Mouse (Mus musculus): ENCODE results near the gene Prok2. TPM values are rescaled to one million over a fixed set of nuclear protein-coding genes. Genes with fewer than 3 reads are reported as not detected.

The Prok2 gene
- polyA plus RNA-seq, 1 experiment from 2014 or later = 0.36 TPM

DNA sequence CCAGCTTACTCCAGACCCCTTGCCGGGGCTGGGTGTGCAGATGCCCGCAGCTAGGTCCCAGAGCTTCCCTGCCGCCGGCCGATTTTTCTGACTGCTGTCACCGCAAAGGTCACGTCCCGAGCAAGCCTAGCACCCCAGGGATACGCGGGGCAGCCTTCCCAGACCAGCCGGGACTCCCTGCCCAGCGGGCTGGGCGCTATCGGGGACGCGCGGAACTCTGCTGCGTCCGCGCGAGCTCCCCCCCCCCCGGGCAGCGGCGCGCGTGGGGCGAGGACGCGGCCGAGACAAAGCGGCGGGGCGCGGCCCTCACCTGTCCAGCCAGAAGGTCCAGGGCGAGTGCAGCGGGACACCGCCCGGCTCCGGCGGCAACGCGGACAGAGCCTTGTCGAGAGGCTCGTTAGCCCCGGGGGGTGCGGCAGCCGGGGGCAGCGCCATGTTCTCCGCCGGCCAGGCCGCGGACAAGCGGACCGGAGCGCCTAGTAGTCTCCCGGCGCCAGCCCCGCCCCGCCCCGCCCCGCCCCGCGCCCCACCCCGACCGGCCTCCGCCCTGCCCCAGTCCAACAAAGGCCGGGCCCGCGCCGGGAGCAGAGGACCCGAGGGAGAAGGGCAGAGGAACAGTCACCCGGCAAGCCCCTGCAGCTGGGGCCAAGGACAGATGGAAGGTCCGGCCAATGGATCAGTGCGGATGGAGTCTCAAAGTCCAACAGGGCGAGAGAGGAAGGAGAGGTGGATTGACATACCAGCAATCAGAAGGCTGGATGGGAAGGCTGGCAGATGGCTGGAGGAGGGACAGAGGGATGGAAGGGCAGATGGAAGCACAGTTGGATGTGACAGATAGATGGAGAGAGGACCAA is 59.6 kb downstream of the Prok2 start, which contains the start of the genes Eif4e3 and Gm20696:
Gene Eif4e3, minus strand, starts transcription at position 454 of the 854 bp plus-strand sequence.
Gene Gm20696, minus strand, starts transcription at position 480 of the 854 bp plus-strand sequence.
- Histone ChIP-seq H3K9me3 (no peaks in the 10 kb centered on the region), H3K4me2 (peak within 1 kb of the TSS; percentile 94), H3K9ac (peak within 1 kb of the TSS; percentile 68), H3K4me1 (replicated peaks) (peaks cover 64% of the 10 kb centered on the region), H3K36me3 (no peaks in the 10 kb centered on the region), H3K27ac (replicated peaks) (peak within 1 kb of the TSS; percentile 75), H3K27me3 (0 out of 2 replicates have a peak, but pooled peaks cover 4% of the 10 kb centered on the region), H3K4me3 (peak within 1 kb of the TSS; percentile 59)
- under 1% methylated on average over 63 of the region's 75 CpGs for WGBS
- ATAC-seq (ENCODE audit: low FRiP score, low read depth) = peak; percentile 55

DNA sequence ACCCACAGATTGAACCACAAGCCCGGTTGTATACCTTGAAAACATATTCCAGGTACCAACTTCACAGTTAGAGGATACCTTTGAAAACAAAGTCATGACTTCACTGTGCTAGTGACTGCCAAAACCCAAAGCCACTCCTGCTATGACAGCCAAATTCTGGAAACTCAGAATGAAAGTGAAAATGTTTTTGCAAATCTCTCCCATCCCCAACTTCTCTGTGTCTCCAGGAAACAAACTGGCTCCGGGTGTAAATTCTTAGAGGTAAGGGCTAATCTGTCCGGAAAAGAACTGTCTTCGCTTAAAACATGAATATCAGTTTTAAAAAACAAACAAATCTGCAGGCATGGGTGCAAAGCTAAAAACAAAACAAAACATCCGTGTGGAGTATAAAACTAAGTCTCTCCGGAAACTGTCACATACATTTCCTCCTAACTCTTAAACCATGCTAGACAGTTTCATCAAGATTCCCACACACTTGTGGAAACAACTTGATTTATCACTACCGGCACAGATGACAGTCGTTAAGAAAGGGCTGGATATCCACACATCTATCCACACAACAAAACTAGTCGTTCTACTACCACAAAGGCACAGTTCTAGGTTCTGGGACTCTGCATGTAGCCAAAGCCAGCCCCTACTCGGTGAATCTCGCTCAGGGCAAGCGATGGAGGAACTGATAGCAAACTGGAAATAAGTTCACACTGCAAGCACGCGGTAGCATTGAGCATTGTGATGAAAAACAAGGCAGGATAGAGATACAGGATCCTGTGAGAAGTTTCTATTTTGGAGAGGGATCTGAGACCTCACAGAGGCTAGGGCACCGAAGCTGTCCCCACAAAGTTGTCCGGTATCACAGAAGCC is 60.5 kb downstream of the Prok2 start:
- Histone ChIP-seq H3K9me3 (no peaks in the 10 kb centered on the region), H3K9ac (peak overlapping the region; percentile 68), H3K36me3 (no peaks in the 10 kb centered on the region), H3K27me3 (0 out of 2 replicates have a peak, but pooled peaks cover 4% of the 10 kb centered on the region), H3K4me1 (replicated peaks) (peaks cover 59% of the 10 kb centered on the region), H3K4me3 (peak overlapping the region; percentile 59), H3K4me2 (peak overlapping the region; percentile 94), H3K27ac (replicated peaks) (peak overlapping the region; percentile 75; the same call in 1 of the 2 replicates)
- ATAC-seq (ENCODE audit: low FRiP score, low read depth) = no peak
- WGBS = 29% methylated on average over 16 of the region's 16 CpGs

DNA sequence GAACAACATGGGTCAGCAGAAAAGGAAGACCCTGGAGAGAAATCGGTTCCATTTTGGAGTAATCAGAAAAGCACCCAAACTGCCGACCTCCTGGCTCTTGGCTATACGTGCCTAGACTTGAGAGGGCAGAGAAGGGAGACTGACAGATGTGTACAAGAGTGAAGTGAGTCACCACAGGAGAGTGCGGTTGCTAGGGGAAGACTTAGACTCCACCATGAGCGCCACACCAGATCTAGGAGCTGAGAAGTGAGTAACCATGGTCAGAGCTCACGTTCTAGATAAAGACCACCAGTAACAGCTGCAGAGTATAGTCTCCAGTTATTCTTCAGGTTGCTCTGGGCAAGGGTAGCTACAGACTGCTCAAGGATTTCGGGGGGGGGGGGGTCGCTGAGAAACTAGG is 63.0 kb downstream of the Prok2 start:
- H3K27ac ChIP-seq (replicated peaks) = no peak overlapping the region
- no peaks in the 10 kb centered on the region for H3K9me3 ChIP-seq
- H3K4me2 ChIP-seq = no peak overlapping the region
- no peak overlapping the region for H3K9ac ChIP-seq
- WGBS = 77% methylated on average over 8 of the region's 8 CpGs
- H3K27me3 ChIP-seq = 0 out of 2 replicates have a peak, but pooled peaks cover 4% of the 10 kb centered on the region
- H3K36me3 ChIP-seq = no peaks in the 10 kb centered on the region
- H3K4me3 ChIP-seq = no peak overlapping the region
- H3K4me1 ChIP-seq (replicated peaks) = peaks cover 41% of the 10 kb centered on the region
- ATAC-seq (ENCODE audit: low FRiP score, low read depth) = no peak

Other genes with a start within 250 kb of the Prok2 start
- gene Foxp1, start 203.7 kb downstream of the Prok2 start, polyA plus RNA-seq (2015; fragmentation: Nextera tagmentation; extraction: Ambion mirVana) = 61.6 and 74.2 TPM in 2 replicates
- gene Eif4e3, start 59.6 kb downstream of the Prok2 start, polyA plus RNA-seq (2015; fragmentation: Nextera tagmentation; extraction: Ambion mirVana) = 6.9 and 7.7 TPM in 2 replicates
- 3.4 and 4.1 TPM in 2 replicates for gene Gm20696, start 59.6 kb downstream of the Prok2 start, polyA plus RNA-seq (2015; fragmentation: Nextera tagmentation; extraction: Ambion mirVana)
- 21.1 and 23.4 TPM in 2 replicates for gene Gpr27, start 33.7 kb downstream of the Prok2 start, polyA plus RNA-seq (2015; fragmentation: Nextera tagmentation; extraction: Ambion mirVana)